Mouse (Mus musculus): ENCODE data around the gene Rbm20.
"Not testable (repeated sequence)": the region's sequence is repeated elsewhere in the genome, so short reads cannot be mapped to it uniquely, and the experiment has no call there.

Rbm20 gene

GRCm38 (mm10) chr19:53676718-53677634 lies at the start of gene Rbm20:
TSS of gene Rbm20 (plus strand) at chr19:53677306.
- DNase-seq (ENCODE audit: low spot score in 2 of 2) = no peak

GRCm38 (mm10) chr19:53638041-53638440 lies 39.1 kb upstream of the Rbm20 start:
- DNase-seq (ENCODE audit: low spot score in 2 of 2) = no peak

GRCm38 (mm10) chr19:53638727-53639126 lies 38.4 kb upstream of the Rbm20 start:
- DNase-seq (ENCODE audit: low spot score in 2 of 2) = no peak

GRCm38 (mm10) chr19:53644020-53644595 lies 33.0 kb upstream of the Rbm20 start:
- no peak for DNase-seq (ENCODE audit: low spot score in 2 of 2)

- no peak for DNase-seq (ENCODE audit: low spot score in 2 of 2)
Measured at GRCm38 (mm10) chr19:53647301-53647700, 29.8 kb upstream of the Rbm20 start.

- DNase-seq (ENCODE audit: low spot score in 2 of 2) = no peak
Measured at GRCm38 (mm10) chr19:53648056-53648455, 29.1 kb upstream of the Rbm20 start.

GRCm38 (mm10) chr19:53648802-53649236 lies 28.3 kb upstream of the Rbm20 start:
- peak; percentile 25 to 85 for DNase-seq (ENCODE audit: low spot score in 2 of 2)

- peak in 1 of 2 experiments; percentile 25 for DNase-seq (ENCODE audit: low spot score in 2 of 2)
Measured at GRCm38 (mm10) chr19:53649361-53649760, 27.7 kb upstream of the Rbm20 start.

GRCm38 (mm10) chr19:53649802-53650201 lies 27.3 kb upstream of the Rbm20 start:
- no peak for DNase-seq (ENCODE audit: low spot score in 2 of 2)

- DNase-seq (ENCODE audit: low spot score in 2 of 2) = no peak
Measured at GRCm38 (mm10) chr19:53650921-53651320, 26.2 kb upstream of the Rbm20 start.

GRCm38 (mm10) chr19:53652267-53652666 lies 24.8 kb upstream of the Rbm20 start:
- no peak for DNase-seq (ENCODE audit: low spot score in 2 of 2)

- DNase-seq (ENCODE audit: low spot score in 2 of 2) = no peak
Measured at GRCm38 (mm10) chr19:53653624-53654467, 23.3 kb upstream of the Rbm20 start.

- DNase-seq (ENCODE audit: low spot score in 2 of 2) = not testable (repeated sequence)
Measured at GRCm38 (mm10) chr19:53656443-53656842, 20.7 kb upstream of the Rbm20 start.

GRCm38 (mm10) chr19:53657437-53657836 lies 19.7 kb upstream of the Rbm20 start:
- DNase-seq (ENCODE audit: low spot score in 2 of 2) = no peak

GRCm38 (mm10) chr19:53660722-53661420 lies 16.2 kb upstream of the Rbm20 start:
- DNase-seq (ENCODE audit: low spot score in 2 of 2) = no peak

- no peak for DNase-seq (ENCODE audit: low spot score in 2 of 2)
Measured at GRCm38 (mm10) chr19:53661938-53662722, 15.0 kb upstream of the Rbm20 start.

- no peak for DNase-seq (ENCODE audit: low spot score in 2 of 2)
Measured at GRCm38 (mm10) chr19:53664831-53665230, 12.3 kb upstream of the Rbm20 start.

- DNase-seq (ENCODE audit: low spot score in 2 of 2) = no peak
Measured at GRCm38 (mm10) chr19:53665391-53665790, 11.7 kb upstream of the Rbm20 start.

GRCm38 (mm10) chr19:53666708-53667107 lies 10.4 kb upstream of the Rbm20 start:
- no peak for DNase-seq (ENCODE audit: low spot score in 2 of 2)

- no peak for DNase-seq (ENCODE audit: low spot score in 2 of 2)
Measured at GRCm38 (mm10) chr19:53668821-53669220, 8.3 kb upstream of the Rbm20 start.
